Mouse (Mus musculus): Measurements from ENCODE around the gene Gm9803.
A peak's percentile ranks its signal among the peaks of the same experiment; 100 is the strongest.
"Not testable (repeated sequence)": the region's sequence is repeated elsewhere in the genome, so short reads cannot be mapped to it uniquely, and the experiment has no call there.

Gene Gm9803

GRCm38 (mm10) chr10:43523931-43524330 lies at the start of gene Gm9803:
Gene Gm9803 (plus strand): TSS chr10:43524084.
- DNase-seq, result not testable (repeated sequence)

- peak; percentile 24 for DNase-seq
These were observed 48.5 kb upstream of the Gm9803 start for GRCm38 (mm10) chr10:43475376-43475775.

GRCm38 (mm10) chr10:43477459-43477858 lies 46.4 kb upstream of the Gm9803 start:
- DNase-seq, result no peak

- DNase-seq, result peak; percentile 66
These were observed 45.8 kb upstream of the Gm9803 start for GRCm38 (mm10) chr10:43477865-43478681.

- DNase-seq, result peak; percentile 73
These were observed 45.0 kb upstream of the Gm9803 start, which contains the start of gene Bend3 for GRCm38 (mm10) chr10:43478751-43479435. Gene Bend3 (plus strand): TSS chr10:43478831.

- DNase-seq, result peak; percentile 88
These were observed 44.3 kb upstream of the Gm9803 start for GRCm38 (mm10) chr10:43479436-43480157.

GRCm38 (mm10) chr10:43480227-43480849 lies 43.5 kb upstream of the Gm9803 start:
- no peak for DNase-seq

- DNase-seq, result no peak
These were observed 42.7 kb upstream of the Gm9803 start for GRCm38 (mm10) chr10:43481179-43481578.

GRCm38 (mm10) chr10:43482021-43482420 lies 41.9 kb upstream of the Gm9803 start:
- DNase-seq, result no peak

- peak; percentile 27 for DNase-seq
These were observed 40.4 kb upstream of the Gm9803 start for GRCm38 (mm10) chr10:43483426-43483995.

- no peak for DNase-seq
These were observed 38.1 kb upstream of the Gm9803 start for GRCm38 (mm10) chr10:43485751-43486268.

GRCm38 (mm10) chr10:43487441-43488010 lies 36.4 kb upstream of the Gm9803 start:
- DNase-seq, result no peak

- no peak for DNase-seq
These were observed 35.6 kb upstream of the Gm9803 start for GRCm38 (mm10) chr10:43488258-43488657.

- DNase-seq, result no peak
These were observed 34.7 kb upstream of the Gm9803 start for GRCm38 (mm10) chr10:43489139-43489538.

GRCm38 (mm10) chr10:43489550-43489949 lies 34.3 kb upstream of the Gm9803 start:
- DNase-seq, result no peak

- no peak for DNase-seq
These were observed 33.9 kb upstream of the Gm9803 start for GRCm38 (mm10) chr10:43490034-43490433.

GRCm38 (mm10) chr10:43490846-43491245 lies 33.0 kb upstream of the Gm9803 start:
- DNase-seq, result no peak

GRCm38 (mm10) chr10:43502599-43502998 lies 21.3 kb upstream of the Gm9803 start:
- DNase-seq, result no peak

- DNase-seq, result no peak
These were observed 19.6 kb upstream of the Gm9803 start for GRCm38 (mm10) chr10:43504291-43504690.

GRCm38 (mm10) chr10:43507051-43507450 lies 16.8 kb upstream of the Gm9803 start:
- no peak for DNase-seq

- DNase-seq, result no peak
These were observed 14.7 kb upstream of the Gm9803 start for GRCm38 (mm10) chr10:43509228-43509627.

GRCm38 (mm10) chr10:43512976-43513375 lies 10.9 kb upstream of the Gm9803 start:
- no peak for DNase-seq
